Mouse (Mus musculus) olfactory bulb, adult 2 months (tissue): ENCODE measurements around the gene Syt3.

Experiments
- CTCF ChIP-seq: fragments of 200-500 bp; IDR thresholded peaks from 2 replicates; pipeline ENCODE4 v1.5.1; 2012; ENCODE audit warnings: low read depth, mild to moderate bottlenecking, low read length, moderate library complexity; ENCODE audit not compliant: insufficient read depth
- POLR2A ChIP-seq: fragments of 200-500 bp; IDR thresholded peaks from 2 replicates; pipeline ENCODE4 v1.6.1; 2012; ENCODE audit warnings: mild to moderate bottlenecking, low read depth, low read length, moderate library complexity; ENCODE audit not compliant: insufficient read depth

DNA sequence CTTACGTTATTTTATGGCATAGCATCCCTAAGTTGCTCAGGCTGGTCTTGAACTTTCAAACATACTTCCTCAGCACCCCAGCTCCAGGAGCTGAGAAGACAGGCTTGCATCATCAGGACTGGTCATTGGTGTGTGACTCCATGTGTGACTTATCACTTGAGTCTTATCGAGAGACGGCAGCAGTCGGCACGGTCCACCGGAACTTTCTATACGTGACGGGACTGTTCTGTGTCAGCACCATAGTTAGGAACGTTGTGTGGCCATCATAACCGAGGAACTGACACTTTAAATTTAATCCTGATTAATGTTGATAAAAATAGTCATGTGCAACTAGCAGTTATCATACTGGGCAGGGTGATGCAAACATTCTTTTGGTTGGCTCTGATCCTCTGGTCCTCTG, 42.8 kb upstream of the Syt3 start:
- no peak for TF ChIP-seq CTCF
- TF ChIP-seq POLR2A, result no peak
